Mouse (Mus musculus): Measurements from ENCODE around the gene Fam49a.
"Not testable (repeated sequence)": the region's sequence is repeated elsewhere in the genome, so short reads cannot be mapped to it uniquely, and the experiment has no call there.

The Fam49a gene

DNA sequence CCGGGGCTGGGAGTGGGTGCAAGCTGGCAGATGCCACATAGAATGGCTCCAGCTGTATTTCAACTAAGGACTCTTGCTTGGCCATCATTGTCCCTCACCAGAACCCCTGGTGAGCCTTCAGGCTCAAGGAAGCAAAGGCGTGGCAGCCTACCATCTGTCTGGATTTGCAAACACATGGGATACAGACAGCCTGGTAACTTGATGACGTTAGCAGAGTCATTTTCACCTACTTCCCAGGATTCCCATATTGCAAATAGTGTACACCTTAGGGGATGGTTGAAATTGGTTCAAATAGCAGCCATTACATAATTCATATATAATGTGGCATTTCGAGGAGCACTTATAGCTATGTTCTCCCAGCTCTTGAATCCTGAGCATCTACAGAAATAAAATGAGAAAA is 52.0 kb downstream of the Fam49a start:
- DNase-seq (ENCODE audit: low read depth, low spot score), result peak; percentile 67

DNA sequence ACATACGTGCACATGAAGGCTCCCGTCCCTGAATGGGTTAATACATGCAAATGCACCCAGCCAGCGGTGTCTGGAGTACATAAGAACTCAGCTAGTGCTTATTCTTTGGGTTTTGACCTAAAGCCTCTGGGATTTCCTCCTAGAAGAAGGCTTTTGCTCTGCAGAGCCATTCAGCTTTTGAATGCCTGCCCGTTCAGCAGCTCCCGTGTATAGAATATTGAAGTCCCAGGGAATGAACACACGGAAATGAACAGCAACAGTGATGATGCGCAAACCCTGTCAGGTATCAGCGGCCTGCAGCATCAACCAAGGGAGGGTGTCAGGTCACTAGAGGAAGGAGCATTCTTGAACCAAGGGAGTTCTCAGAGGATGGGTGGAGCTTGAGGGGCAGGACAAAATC is 52.4 kb downstream of the Fam49a start:
- no peak for DNase-seq (ENCODE audit: low read depth, low spot score)

DNA sequence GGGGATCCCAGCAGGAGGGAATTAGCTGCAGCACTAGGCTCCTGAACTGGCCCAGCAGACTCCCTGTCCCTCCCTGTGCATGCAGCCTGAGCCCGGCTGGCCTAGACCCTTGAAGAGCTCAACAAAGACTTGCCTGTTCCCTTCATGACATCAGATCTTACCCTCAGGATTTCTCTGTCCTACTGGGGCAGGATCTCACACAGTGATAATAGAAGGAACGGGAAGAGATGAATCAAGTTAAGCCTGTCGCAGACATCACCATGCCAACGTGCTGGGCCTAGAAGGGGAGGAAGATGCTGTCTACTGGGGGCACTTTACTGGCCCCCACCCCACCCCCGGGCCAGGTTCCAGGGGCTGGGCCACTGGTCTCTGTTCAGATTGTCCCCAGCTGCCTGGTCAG is 53.1 kb downstream of the Fam49a start:
- no peak for DNase-seq (ENCODE audit: low read depth, low spot score)

GRCm38 (mm10) chr12:12316956-12317355 is 55.0 kb downstream of the Fam49a start:
- no peak for DNase-seq (ENCODE audit: low read depth, low spot score)

DNA sequence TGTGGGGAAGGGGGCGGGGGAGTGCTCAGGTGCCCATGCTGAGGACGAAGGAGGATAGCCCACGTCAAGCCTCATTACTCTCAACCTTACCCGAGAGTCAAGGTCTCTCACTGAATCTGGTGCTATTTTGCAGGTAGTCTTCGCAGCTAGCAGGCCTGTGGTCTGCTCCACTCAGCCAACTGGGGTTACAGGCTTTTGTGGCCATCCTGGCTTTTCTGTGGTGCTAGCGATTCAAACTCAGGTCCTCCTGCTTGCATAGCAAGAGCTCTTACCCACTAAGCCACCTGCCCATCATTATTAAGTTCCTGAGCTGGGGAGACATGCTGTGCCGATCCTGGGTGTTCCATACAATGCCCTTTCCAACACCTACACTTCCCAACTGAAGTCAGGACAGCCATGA is 55.7 kb downstream of the Fam49a start:
- no peak for DNase-seq (ENCODE audit: low read depth, low spot score)

GRCm38 (mm10) chr12:12318140-12318734 is 56.3 kb downstream of the Fam49a start:
- peak; percentile 87 for DNase-seq (ENCODE audit: low read depth, low spot score)

GRCm38 (mm10) chr12:12320693-12321092 is 58.8 kb downstream of the Fam49a start:
- DNase-seq (ENCODE audit: low read depth, low spot score), result no peak

DNA sequence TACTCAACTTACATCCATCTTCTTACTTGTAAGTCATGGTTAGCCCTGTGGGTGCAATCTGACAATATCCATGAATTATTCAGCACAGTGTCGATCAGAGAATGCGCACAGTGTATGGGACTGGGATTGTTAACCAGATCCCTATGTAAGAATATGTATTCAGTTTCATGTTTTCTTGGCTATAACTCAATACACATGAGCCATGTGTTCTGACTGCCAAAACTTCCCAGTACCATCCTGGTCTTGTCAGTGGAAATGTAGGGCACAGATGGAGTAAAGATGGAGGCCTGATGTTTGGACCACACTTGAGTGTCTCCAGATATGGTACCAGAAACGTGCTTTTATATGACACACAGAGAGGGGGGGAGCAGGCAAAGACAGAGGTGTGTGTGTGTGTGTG is 59.2 kb downstream of the Fam49a start:
- no peak for DNase-seq (ENCODE audit: low read depth, low spot score)

DNA sequence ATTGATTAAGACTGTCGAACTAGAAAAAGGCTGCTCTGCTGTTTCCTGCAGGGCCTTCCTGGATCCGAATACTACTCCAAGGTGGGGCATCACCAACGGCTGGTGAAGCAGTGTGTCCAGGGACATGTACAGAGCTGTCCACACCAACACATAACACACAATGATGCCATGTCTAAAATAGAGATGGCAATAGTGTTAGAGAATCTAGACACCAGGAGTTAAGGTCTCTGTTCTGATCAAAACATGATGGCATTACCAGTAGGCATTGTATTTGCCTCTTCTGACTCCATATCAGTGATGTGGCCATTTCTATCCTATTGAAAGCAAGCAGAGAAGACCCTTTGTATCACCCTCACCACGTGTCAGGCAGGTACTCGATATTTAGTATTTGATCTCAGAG is 61.1 kb downstream of the Fam49a start:
- no peak for DNase-seq (ENCODE audit: low read depth, low spot score)

- DNase-seq (ENCODE audit: low read depth, low spot score), result peak; percentile 89
Observed at GRCm38 (mm10) chr12:12323616-12324223, 61.8 kb downstream of the Fam49a start.

DNA sequence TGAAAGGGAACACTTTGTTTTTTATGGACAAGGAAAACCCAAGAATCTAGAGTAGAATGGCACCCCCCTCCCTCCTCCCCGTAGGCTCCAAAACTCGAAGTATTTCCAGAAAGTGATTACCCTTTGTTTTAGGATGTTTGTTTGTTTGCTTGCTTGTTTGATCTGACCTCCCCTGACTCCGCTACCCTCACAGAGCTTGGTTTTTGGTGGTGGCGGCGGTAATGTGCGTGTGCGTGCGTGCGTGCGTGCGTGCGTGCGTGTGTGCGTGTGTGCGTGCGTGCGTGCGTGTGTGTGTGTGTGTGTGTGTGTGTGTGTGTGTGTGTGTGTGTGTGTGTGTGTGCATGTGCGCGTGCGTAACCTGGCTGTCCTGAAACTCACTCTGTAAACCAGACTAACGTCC is 62.3 kb downstream of the Fam49a start:
- not testable (repeated sequence) for DNase-seq (ENCODE audit: low read depth, low spot score)

GRCm38 (mm10) chr12:12333526-12334310 is 71.8 kb downstream of the Fam49a start:
- no peak for DNase-seq (ENCODE audit: low read depth, low spot score)

DNA sequence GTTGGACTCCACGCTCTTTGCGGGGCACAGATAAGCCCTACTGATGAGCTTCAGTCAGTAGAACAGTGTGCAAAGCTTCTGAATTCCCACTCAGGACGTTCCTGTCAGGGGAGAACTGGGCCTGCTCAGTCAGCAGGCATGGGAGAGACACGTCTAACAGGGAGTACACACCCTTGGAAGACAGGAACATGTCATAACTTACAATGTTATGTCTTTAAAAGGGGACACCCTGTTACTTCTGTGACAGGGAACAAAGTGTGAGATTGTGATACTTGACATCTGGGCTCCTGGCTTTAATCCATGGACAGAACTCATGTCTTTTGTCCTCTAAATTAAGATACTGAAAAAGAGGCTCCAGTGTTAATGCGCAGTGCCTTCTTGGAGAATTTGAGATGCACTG is 72.5 kb downstream of the Fam49a start:
- no peak for DNase-seq (ENCODE audit: low read depth, low spot score)

DNA sequence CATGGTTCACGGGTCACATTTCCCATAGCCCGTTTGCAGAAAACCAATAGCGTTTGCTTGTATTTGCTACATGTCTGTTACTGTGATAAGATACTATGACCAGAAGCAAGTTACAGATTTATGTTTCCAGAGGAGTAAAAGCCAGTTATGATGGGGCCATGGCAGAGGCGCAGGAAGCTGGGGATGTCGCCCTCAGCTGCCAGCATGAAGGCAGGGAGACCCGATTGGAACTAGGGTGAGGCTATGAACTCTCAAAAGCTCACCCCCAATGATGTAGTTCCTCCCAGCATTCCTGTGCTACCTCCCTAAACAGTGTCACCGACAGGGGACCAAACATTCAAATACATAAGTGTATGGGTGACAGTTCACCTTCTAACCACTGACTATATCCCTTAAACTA is 73.6 kb downstream of the Fam49a start:
- no peak for DNase-seq (ENCODE audit: low read depth, low spot score)

GRCm38 (mm10) chr12:12337378-12337777 is 75.4 kb downstream of the Fam49a start:
- peak; percentile 91 for DNase-seq (ENCODE audit: low read depth, low spot score)

GRCm38 (mm10) chr12:12343320-12343719 is 81.4 kb downstream of the Fam49a start:
- DNase-seq (ENCODE audit: low read depth, low spot score), result no peak

DNA sequence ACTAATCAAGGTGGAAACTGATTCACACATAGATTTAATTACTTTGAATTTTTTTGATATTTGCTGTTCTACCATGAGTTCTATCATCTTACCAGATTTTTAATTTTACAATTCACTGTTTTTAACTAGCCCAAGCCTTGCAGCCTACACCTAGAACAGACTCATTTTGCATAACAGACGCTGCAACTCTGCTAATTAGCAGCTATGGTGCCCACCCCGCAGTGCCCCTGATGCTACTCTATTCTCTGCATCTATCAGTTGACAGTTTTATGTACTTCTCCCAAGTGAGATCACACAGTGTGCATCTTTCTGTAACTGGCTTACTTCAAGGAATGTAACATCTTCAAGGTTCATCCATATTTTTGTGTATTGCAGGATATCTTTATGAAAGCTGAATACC is 86.7 kb downstream of the Fam49a start:
- DNase-seq (ENCODE audit: low read depth, low spot score), result peak; percentile 20

GRCm38 (mm10) chr12:12349645-12350288 is 87.8 kb downstream of the Fam49a start:
- DNase-seq (ENCODE audit: low read depth, low spot score), result peak; percentile 19

GRCm38 (mm10) chr12:12351816-12352552 is 90.0 kb downstream of the Fam49a start:
- DNase-seq (ENCODE audit: low read depth, low spot score), result no peak

- no peak for DNase-seq (ENCODE audit: low read depth, low spot score)
Observed at GRCm38 (mm10) chr12:12354115-12354653, 92.2 kb downstream of the Fam49a start.

- DNase-seq (ENCODE audit: low read depth, low spot score), result no peak
Observed at GRCm38 (mm10) chr12:12356048-12356447, 94.1 kb downstream of the Fam49a start.
